Mouse (Mus musculus): ENCODE measurements around the gene Hoxa13. TPM values are rescaled to one million over a fixed set of nuclear protein-coding genes. Genes with fewer than 3 reads are reported as not detected.

Hoxa13 gene
- polyA plus RNA-seq, 1 experiment from 2014 or later = not detected

DNA sequence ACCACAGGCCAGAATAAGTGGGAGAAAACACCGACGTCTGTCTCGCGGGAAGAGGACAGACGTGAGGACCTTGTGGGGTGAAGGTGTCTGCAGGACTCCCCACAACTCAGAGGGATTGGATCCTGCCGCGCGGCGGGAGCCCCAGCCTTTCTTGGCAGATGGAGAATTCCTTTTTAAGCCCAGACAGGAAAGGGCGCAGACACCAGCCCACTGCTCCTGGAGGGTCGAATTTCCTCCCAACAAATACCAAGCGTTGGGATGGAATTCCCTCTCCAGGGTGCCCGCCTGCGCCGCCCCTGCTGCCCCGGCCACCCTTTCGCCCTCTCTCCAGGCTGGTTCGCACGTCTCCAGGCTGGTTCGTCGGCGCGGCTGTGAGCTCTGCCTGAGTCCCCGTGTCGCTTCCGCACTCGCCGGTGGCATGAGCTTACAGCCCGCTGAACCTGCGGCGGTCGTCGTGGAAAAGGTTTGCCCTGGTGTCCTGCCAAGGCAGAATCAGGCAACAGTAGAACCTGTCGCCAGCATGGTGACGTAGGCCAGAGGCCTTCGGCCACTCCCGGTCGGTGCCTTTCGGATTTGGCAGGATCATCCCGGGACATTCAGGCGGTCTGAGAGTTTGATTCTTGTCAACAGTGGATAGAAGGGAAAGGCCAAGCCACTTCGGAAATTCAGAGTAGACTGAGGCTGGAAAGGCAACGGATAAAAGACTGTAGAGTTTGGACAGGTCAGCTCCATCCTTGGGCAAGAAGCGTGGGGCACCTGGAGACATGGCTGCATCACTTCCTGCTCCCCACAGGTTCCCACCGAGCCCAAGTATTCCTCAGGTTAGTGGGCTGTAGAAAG lies 30.6 kb upstream of the Hoxa13 start:
- no peak for ATAC-seq (ENCODE audit: low FRiP score)
- Histone ChIP-seq H3K27ac (no peak overlapping the region), H3K9ac (no peak overlapping the region), H3K9me3 (ENCODE audit: control insufficient read depth, low read length) (no peaks in the 10 kb centered on the region; the same call in 1 of the 2 replicates), H3K4me1 (replicated peaks; ENCODE audit: control insufficient read depth, insufficient read depth, low read length) (no peaks in the 10 kb centered on the region), H3K4me3 (replicated peaks; ENCODE audit: low read length) (no peak overlapping the region), H3K4me2 (replicated peaks) (peak overlapping the region; percentile 23), H3K27me3 (ENCODE audit: control insufficient read depth, insufficient read depth, low read length) (peaks cover 94% of the 10 kb centered on the region), H3K36me3 (replicated peaks; ENCODE audit: control insufficient read depth, insufficient read depth) (no peaks in the 10 kb centered on the region)
- no peak for DNase-seq (ENCODE audit: low spot score)
- 2% methylated on average over 45 of the region's 45 CpGs for WGBS

DNA sequence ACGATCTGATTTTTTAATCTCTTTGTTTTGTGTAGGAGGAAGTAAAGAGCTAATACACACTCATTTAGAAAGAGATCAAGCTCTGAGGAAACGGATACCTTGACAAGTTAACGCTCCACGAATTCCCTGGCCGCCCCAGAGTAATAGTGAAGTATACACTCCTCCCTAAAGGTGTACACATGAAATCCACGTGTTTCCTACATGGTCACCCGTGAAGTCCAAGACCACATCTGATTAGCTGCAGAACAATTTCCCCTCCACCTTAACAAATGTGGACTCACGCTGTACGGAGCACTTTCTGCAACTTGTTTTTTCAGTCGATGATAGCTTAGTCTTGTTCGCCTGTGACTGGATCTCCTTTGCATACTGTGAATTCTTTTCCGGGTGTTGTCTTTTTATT lies 29.5 kb upstream of the Hoxa13 start:
- Histone ChIP-seq H3K4me3 (replicated peaks; ENCODE audit: low read length) (no peak overlapping the region), H3K9me3 (ENCODE audit: control insufficient read depth, low read length) (no peaks in the 10 kb centered on the region; the same call in 1 of the 2 replicates), H3K4me2 (replicated peaks) (no peak overlapping the region), H3K27ac (no peak overlapping the region), H3K4me1 (replicated peaks; ENCODE audit: control insufficient read depth, insufficient read depth, low read length) (no peaks in the 10 kb centered on the region), H3K27me3 (ENCODE audit: control insufficient read depth, insufficient read depth, low read length) (peaks cover 91% of the 10 kb centered on the region), H3K36me3 (replicated peaks; ENCODE audit: control insufficient read depth, insufficient read depth) (no peaks in the 10 kb centered on the region), H3K9ac (no peak overlapping the region)
- DNase-seq (ENCODE audit: low spot score) (no peak), ATAC-seq (ENCODE audit: low FRiP score) (no peak)
- WGBS = 22% methylated on average over 12 of the region's 12 CpGs

DNA sequence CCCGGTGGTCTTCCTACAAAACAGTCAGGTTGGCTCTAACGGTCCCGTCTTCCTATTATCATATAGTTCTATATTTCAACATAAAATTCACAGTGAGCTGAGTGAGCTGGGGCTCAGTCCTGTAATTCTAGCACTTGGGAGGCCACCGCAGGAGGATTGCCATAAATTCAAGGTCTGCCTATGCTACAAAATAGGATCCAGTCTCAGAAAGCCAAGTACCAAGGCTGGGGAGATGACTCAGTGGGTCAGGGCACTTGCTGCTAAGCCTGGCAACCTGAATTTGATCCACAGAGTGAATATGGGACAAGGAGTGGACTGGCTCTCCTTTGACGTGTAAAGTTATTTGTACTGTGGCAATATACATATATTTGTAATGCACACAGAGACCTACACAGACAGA lies 23.2 kb upstream of the Hoxa13 start:
- ATAC-seq (ENCODE audit: low FRiP score) (no peak), DNase-seq (ENCODE audit: low spot score) (no peak)
- Histone ChIP-seq H3K4me3 (replicated peaks; ENCODE audit: low read length) (no peak overlapping the region), H3K4me1 (replicated peaks; ENCODE audit: control insufficient read depth, insufficient read depth, low read length) (no peaks in the 10 kb centered on the region), H3K9me3 (ENCODE audit: control insufficient read depth, low read length) (no peaks in the 10 kb centered on the region), H3K9ac (no peak overlapping the region), H3K36me3 (replicated peaks; ENCODE audit: control insufficient read depth, insufficient read depth) (no peaks in the 10 kb centered on the region), H3K27me3 (ENCODE audit: control insufficient read depth, insufficient read depth, low read length) (peaks cover 86% of the 10 kb centered on the region), H3K4me2 (replicated peaks) (no peak overlapping the region), H3K27ac (no peak overlapping the region)
- 85% methylated on average over 5 of the region's 5 CpGs for WGBS

DNA sequence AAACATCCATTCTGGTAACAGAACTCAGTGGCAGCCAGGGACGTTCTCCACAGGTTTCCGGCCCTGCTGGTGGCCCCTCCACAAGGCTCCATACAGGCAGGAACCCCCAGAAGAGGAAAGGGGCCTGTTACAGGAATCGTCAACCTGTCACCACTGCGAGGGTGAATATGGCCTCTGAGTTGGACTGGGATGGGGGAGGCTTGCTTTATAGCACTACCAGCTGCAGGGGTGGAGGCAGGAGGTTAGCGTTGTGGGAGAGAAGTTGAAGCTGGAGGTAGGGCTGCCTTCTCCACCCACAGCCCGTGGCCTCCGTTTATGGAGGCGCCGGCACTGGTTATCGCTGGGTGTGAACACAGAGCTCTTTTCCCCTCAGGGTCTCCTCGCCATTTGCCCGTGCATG lies 20.4 kb upstream of the Hoxa13 start:
- DNase-seq (ENCODE audit: low spot score) = no peak
- 73% methylated on average over 12 of the region's 12 CpGs for WGBS
- Histone ChIP-seq H3K36me3 (replicated peaks; ENCODE audit: control insufficient read depth, insufficient read depth) (no peaks in the 10 kb centered on the region), H3K4me3 (replicated peaks; ENCODE audit: low read length) (no peak overlapping the region), H3K4me1 (replicated peaks; ENCODE audit: control insufficient read depth, insufficient read depth, low read length) (no peaks in the 10 kb centered on the region), H3K9ac (no peak overlapping the region), H3K4me2 (replicated peaks) (no peak overlapping the region), H3K27me3 (ENCODE audit: control insufficient read depth, insufficient read depth, low read length) (peaks cover 86% of the 10 kb centered on the region), H3K27ac (no peak overlapping the region), H3K9me3 (ENCODE audit: control insufficient read depth, low read length) (no peaks in the 10 kb centered on the region)
- ATAC-seq (ENCODE audit: low FRiP score) = no peak

DNA sequence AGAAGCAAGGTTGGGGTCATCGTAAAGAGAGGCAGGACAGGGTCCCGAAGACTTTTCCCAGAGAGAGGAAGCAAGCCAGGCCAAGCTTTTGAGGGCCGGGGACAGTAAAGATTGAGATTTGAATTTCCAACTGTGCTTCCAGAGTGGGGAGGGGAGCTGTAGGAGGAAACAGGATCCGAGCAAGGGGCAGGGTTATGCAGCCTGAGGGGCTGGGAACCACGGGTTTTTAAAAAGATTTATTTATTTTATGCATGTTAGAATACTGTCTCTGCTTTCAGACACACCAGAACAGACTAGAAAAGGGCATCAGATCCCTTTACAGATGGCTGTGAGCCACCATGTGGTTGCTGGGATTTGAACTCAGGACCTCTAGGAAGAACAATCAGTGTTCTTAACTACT lies 16.2 kb upstream of the Hoxa13 start:
- no peaks in the 10 kb centered on the region for H3K9me3 ChIP-seq (ENCODE audit: control insufficient read depth, low read length)
- no peak overlapping the region for H3K27ac ChIP-seq
- no peak overlapping the region for H3K4me2 ChIP-seq (replicated peaks)
- H3K4me3 ChIP-seq (replicated peaks; ENCODE audit: low read length) = no peak overlapping the region
- no peak for ATAC-seq (ENCODE audit: low FRiP score)
- peaks cover 95% of the 10 kb centered on the region for H3K27me3 ChIP-seq (ENCODE audit: control insufficient read depth, insufficient read depth, low read length)
- no peaks in the 10 kb centered on the region for H3K4me1 ChIP-seq (replicated peaks; ENCODE audit: control insufficient read depth, insufficient read depth, low read length)
- DNase-seq (ENCODE audit: low spot score) = no peak
- no peak overlapping the region for H3K9ac ChIP-seq
- H3K36me3 ChIP-seq (replicated peaks; ENCODE audit: control insufficient read depth, insufficient read depth) = no peaks in the 10 kb centered on the region
- 8% methylated on average over 5 of the region's 5 CpGs for WGBS

DNA sequence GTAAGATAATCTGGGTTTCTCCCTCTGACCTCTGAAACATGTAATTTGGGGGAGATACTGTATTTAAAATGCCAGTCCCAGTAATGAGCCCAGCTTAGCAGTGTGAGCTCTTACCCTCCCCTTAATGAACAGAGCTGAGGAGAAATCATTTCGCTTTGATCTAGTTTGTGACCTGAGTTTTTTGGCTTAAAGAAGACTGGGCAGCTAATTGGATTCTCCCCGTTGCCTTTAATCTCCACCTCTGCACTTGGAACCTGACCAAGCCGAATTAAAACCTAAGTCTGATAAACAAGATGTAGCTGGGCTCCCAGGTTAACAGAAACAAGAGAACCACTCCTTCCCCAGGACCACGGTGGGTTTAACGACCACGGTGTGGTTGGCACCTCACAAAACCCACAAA lies 15.7 kb upstream of the Hoxa13 start:
- ATAC-seq (ENCODE audit: low FRiP score) = no peak
- Histone ChIP-seq H3K36me3 (replicated peaks; ENCODE audit: control insufficient read depth, insufficient read depth) (no peaks in the 10 kb centered on the region), H3K4me3 (replicated peaks; ENCODE audit: low read length) (no peak overlapping the region), H3K9me3 (ENCODE audit: control insufficient read depth, low read length) (no peaks in the 10 kb centered on the region), H3K4me2 (replicated peaks) (no peak overlapping the region), H3K4me1 (replicated peaks; ENCODE audit: control insufficient read depth, insufficient read depth, low read length) (no peaks in the 10 kb centered on the region), H3K27me3 (ENCODE audit: control insufficient read depth, insufficient read depth, low read length) (peaks cover 96% of the 10 kb centered on the region), H3K9ac (no peak overlapping the region), H3K27ac (no peak overlapping the region)
- 4% methylated on average over 6 of the region's 6 CpGs for WGBS
- no peak for DNase-seq (ENCODE audit: low spot score)

DNA sequence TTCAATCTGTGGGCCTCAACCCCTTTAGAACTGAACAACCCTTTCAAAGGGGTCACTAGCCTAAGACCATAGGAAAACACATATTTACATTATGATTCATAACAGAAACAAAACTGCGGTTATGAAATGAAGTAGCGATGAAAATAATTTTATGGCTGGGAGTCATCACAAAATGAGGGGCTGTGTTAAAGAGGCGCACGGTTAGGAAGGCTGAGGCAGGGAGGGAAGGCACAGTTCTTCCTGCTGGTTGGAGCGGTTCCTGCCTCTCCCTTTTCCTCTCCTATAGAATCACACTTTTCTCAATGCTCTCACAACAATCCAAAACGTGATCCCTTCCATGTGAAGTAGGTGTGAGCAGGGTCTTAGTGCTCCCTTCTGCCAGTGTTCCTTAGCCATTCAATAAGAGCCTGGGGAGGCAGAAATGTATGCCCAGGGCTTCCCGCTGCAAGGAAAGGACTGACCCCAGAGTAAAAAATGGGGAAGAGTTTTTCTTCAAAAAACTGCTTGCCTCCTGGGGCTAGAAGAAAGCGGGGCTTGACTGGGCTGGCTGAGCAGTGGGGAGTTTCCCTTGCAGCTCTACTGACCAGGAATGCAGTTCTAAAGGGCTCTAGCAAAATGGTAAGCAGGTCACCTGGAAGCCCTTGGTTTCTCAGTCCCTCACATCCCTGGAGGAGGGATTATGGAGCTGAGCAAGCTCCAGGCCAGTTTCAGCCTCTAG lies 15.0 kb upstream of the Hoxa13 start:
- no peaks in the 10 kb centered on the region for H3K9me3 ChIP-seq (ENCODE audit: control insufficient read depth, low read length)
- no peaks in the 10 kb centered on the region for H3K4me1 ChIP-seq (replicated peaks; ENCODE audit: control insufficient read depth, insufficient read depth, low read length)
- WGBS = 3% methylated on average over 8 of the region's 8 CpGs
- no peak overlapping the region for H3K27ac ChIP-seq
- no peaks in the 10 kb centered on the region for H3K36me3 ChIP-seq (replicated peaks; ENCODE audit: control insufficient read depth, insufficient read depth)
- no peak for ATAC-seq (ENCODE audit: low FRiP score)
- H3K4me3 ChIP-seq (replicated peaks; ENCODE audit: low read length) = no peak overlapping the region
- no peak for DNase-seq (ENCODE audit: low spot score)
- H3K4me2 ChIP-seq (replicated peaks) = no peak overlapping the region
- H3K27me3 ChIP-seq (ENCODE audit: control insufficient read depth, insufficient read depth, low read length) = peaks cover 96% of the 10 kb centered on the region
- H3K9ac ChIP-seq = no peak overlapping the region

DNA sequence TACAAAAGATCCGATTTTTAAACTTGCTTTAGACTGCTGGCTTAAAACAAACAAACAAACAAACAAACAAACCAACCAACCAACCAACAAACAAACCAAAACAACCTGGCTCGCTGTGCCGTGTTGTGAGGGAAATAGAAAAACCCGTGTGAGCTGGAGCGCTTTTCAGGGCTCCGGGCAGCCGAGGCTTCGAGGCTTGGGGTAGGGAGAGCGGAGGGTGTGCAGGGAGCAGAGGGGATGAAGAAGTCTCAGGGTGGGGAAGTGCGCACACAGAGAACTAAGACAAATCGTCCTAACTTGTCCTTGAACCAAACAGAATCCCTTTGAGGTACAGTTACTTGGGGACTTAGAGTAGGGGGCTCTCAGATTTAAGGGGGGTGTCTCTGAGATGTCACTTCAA lies 13.9 kb upstream of the Hoxa13 start:
- Histone ChIP-seq H3K9ac (no peak overlapping the region), H3K4me1 (replicated peaks; ENCODE audit: control insufficient read depth, insufficient read depth, low read length) (no peaks in the 10 kb centered on the region), H3K27me3 (ENCODE audit: control insufficient read depth, insufficient read depth, low read length) (peaks cover 96% of the 10 kb centered on the region), H3K9me3 (ENCODE audit: control insufficient read depth, low read length) (no peaks in the 10 kb centered on the region), H3K4me2 (replicated peaks) (no peak overlapping the region), H3K4me3 (replicated peaks; ENCODE audit: low read length) (no peak overlapping the region), H3K27ac (no peak overlapping the region), H3K36me3 (replicated peaks; ENCODE audit: control insufficient read depth, insufficient read depth) (no peaks in the 10 kb centered on the region)
- DNase-seq (ENCODE audit: low spot score) (no peak), ATAC-seq (ENCODE audit: low FRiP score) (no peak)
- under 1% methylated on average over 11 of the region's 11 CpGs for WGBS

DNA sequence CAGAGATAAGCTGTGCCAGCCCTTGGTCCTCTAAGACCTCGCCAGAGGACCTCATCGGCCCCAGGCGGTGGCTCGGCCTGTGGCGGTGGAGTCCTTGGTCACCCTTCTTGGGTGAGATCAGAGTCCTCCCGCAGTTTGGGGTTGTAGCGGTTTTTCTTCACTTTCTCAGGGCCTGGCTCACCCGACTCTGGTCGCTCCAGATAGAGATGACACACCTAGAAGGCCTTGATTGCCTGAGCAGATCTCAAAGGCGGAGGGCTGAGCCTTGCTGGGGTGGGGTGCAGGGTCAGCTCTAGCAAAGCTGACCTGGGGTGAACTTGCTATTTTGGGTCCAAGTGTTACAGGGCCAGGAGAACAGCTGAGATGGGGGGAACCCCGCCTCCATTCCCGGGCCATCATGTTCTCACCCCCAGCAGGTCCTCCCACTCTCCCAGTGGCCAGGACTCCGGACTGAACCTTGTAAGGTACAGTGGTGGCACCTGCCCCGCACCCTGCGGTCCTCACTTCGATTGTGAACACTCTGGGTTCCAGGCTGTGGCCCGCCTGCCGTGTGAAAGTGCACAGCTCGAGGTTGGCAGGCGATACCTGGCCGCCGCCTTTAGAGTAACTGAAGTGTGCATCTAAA lies 13.1 kb upstream of the Hoxa13 start:
- H3K9ac ChIP-seq = no peak overlapping the region
- no peak for DNase-seq (ENCODE audit: low spot score)
- no peaks in the 10 kb centered on the region for H3K4me1 ChIP-seq (replicated peaks; ENCODE audit: control insufficient read depth, insufficient read depth, low read length)
- no peak overlapping the region for H3K4me2 ChIP-seq (replicated peaks)
- no peaks in the 10 kb centered on the region for H3K36me3 ChIP-seq (replicated peaks; ENCODE audit: control insufficient read depth, insufficient read depth)
- H3K27me3 ChIP-seq (ENCODE audit: control insufficient read depth, insufficient read depth, low read length) = peaks cover 97% of the 10 kb centered on the region
- WGBS = under 1% methylated on average over 20 of the region's 22 CpGs
- no peak for ATAC-seq (ENCODE audit: low FRiP score)
- H3K27ac ChIP-seq = no peak overlapping the region
- no peaks in the 10 kb centered on the region for H3K9me3 ChIP-seq (ENCODE audit: control insufficient read depth, low read length)
- no peak overlapping the region for H3K4me3 ChIP-seq (replicated peaks; ENCODE audit: low read length)

All from hindbrain, embryonic 14.5 days (tissue).